Mouse (Mus musculus): ENCODE results near the gene Bmx. TPM values are rescaled to one million over a fixed set of nuclear protein-coding genes. Genes with fewer than 3 reads are reported as not detected.

The Bmx gene
- polyA plus RNA-seq (2012; ENCODE audit: low replicate concordance) = 0.09 and 0.28 TPM in 2 replicates

DNA sequence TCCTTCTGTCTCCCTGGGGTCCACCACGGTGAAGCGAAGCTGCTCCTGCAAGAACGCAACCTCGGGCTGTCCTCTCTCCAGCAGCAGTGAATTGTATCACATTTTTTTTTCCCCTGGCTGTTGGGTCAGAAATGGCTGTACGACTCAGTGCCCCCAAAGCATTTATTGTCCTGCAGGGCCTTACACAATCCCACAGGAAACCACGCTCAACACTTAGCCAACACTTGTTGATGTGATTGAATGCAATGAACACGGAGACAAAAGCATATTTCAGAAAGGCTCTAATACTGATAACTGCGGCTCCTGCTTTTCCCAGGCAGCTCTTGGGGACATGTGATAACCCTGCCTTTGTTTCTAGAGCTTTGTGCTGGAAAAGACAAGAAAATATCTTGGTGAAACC lies at the start of gene Bmx:
Gene Bmx, minus strand, starts transcription at position 137 of the 400 bp plus-strand sequence.

DNA sequence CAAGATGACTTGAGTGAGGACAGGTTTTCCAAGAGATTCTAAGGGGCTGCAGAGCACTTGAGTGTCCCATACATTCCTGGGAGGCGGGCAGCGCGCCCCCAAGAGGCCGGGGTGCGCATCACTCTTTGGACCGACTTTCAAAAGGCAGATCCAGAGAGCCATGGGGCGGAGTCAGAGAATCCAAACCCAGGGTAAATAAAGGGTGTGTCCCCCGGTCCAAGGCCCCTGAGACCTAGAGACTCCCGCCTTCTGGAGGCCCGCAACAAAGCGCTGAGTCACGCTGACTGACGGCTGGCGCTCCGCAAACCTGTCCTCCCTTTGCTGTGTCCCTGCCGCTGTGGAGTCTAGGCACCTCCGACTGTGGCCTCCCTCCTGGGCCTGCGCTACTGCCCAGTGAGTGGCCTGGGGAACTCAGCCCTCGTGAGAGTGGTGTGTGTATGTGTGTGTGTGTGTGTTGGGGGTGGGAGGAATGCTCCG lies 11.3 kb upstream of the Bmx start, which contains the start of gene Pir:
Gene Pir, plus strand, starts transcription at position 87 of the 477 bp plus-strand sequence.

Other genes starting within 250 kb of the Bmx start
- 0.08 and 0.11 TPM in 2 replicates for gene Car5b, start 230.2 kb downstream of the Bmx start, polyA plus RNA-seq (2012; ENCODE audit: low replicate concordance)
- gene Siah1b, start 181.7 kb downstream of the Bmx start, polyA plus RNA-seq (2012; ENCODE audit: low replicate concordance) = 3.5 and 3.9 TPM in 2 replicates
- gene Cltrn, start 169.4 kb downstream of the Bmx start, polyA plus RNA-seq (2012; ENCODE audit: low replicate concordance) = not detected in 2 replicates
- not detected in 2 replicates for gene Ace2, start 118.9 kb downstream of the Bmx start, polyA plus RNA-seq (2012; ENCODE audit: low replicate concordance)
- gene Pir, start 11.2 kb upstream of the Bmx start, polyA plus RNA-seq (2012; ENCODE audit: low replicate concordance) = 0.25 and 5.9 TPM in 2 replicates
- not detected in 2 replicates for gene Vegfd, start 115.2 kb upstream of the Bmx start, polyA plus RNA-seq (2012; ENCODE audit: low replicate concordance)
- 0.34 and 1.3 TPM in 2 replicates for gene Piga, start 161.6 kb upstream of the Bmx start, polyA plus RNA-seq (2012; ENCODE audit: low replicate concordance)
- gene Asb11, start 178.8 kb upstream of the Bmx start, polyA plus RNA-seq (2012; ENCODE audit: low replicate concordance) = not detected in 2 replicates
- not detected in 2 replicates for gene Asb9, start 248.1 kb upstream of the Bmx start, polyA plus RNA-seq (2012; ENCODE audit: low replicate concordance)

Measured in hematopoietic multipotent progenitor cell, adult 10-12 weeks (in vitro differentiated cells).